Mouse (Mus musculus) E14TG2a.4 (cell line): ENCODE measurements around the gene Epb41l3.

Source experiments
- CTCF ChIP-seq: conservative IDR thresholded peaks from 2 replicates; pipeline ENCODE4 v1.5.1; 2014; ENCODE audit warnings: low read length
- NANOG ChIP-seq: IDR thresholded peaks from 2 replicates; pipeline ENCODE4 v1.6.1; 2014; ENCODE audit warnings: borderline replicate concordance, low read length, mixed read lengths
- POU5F1 ChIP-seq: IDR thresholded peaks from 2 replicates; pipeline ENCODE4 v1.6.1; 2014; ENCODE audit warnings: low read length, borderline replicate concordance

DNA sequence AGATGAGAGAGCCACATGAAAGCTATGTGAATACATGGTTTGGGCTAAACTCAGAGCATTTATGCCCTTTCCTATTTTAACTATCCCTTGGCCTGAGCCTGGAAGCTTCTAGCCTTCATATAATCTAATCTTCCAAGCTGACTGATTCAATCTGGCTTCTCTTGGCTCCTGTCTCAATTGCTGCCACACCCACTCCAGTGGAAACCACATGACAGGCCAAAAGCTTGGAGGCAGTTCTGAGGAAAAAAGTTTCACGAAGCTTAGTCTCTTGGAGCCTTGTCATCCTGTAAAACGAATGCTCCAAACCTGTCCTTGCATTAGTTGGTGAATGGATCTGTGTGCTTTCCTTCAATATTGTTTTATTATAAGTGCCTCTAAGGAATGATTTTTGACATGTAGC is 247.2 kb downstream of the Epb41l3 start:
- TF ChIP-seq CTCF = no peak
- no peak for TF ChIP-seq POU5F1
- no peak for TF ChIP-seq NANOG
